Mouse (Mus musculus): ENCODE measurements around the gene Zfp628.

- no peak for TF ChIP-seq CTCF (IDR thresholded peaks at IDR 0.05; ENCODE audit: low read depth)
- TF ChIP-seq EP300 (optimal IDR thresholded peaks at IDR 0.05) = no peak
Measured at GRCm38 (mm10) chr7:4886680-4887079, 28.3 kb upstream of the Zfp628 start.
